Mouse (Mus musculus) CH12.LX (cell line): ENCODE data around the gene Ror1. TPM values are rescaled to one million over a fixed set of nuclear protein-coding genes. Genes with fewer than 3 reads are reported as not detected.

Source experiments
- DNase-seq: peaks from one replicate; pipeline ENCODE4 v3.0.0-alpha.2; 2013; ENCODE audit errors: extremely low read depth
- H3K27ac ChIP-seq: 2 replicates; pipeline ENCODE4 v1.5.1; 2012; ENCODE audit warnings: low read depth, mild to moderate bottlenecking, control low read depth, moderate library complexity; ENCODE audit not compliant: insufficient read depth
- H3K27me3 ChIP-seq: replicated peaks from 2 replicates; pipeline ENCODE3; 2012; ENCODE audit warnings: inconsistent platforms
- H3K36me3 ChIP-seq, 2 experiments: replicated peaks in 1 of 2; 2 replicates each; pipeline versions ENCODE3 to v1.6.1; 2012; ENCODE audit warnings: inconsistent platforms in 1 of 2, low read length in 1 of 2, mild to moderate bottlenecking in 1 of 2, mixed read lengths in 1 of 2, moderate library complexity in 1 of 2; ENCODE audit not compliant: control insufficient read depth in 1 of 2, insufficient read depth in 1 of 2
- H3K4me1 ChIP-seq, 2 experiments: 2 replicates each; pipeline ENCODE4 v1.6.1; 2012; ENCODE audit warnings: inconsistent platforms in 1 of 2, moderate library complexity in 1 of 2; ENCODE audit not compliant: insufficient read depth in 2 of 2, control insufficient read depth in 1 of 2
- H3K4me2 ChIP-seq: 2 replicates; pipeline ENCODE4 v1.6.1; 2012; ENCODE audit warnings: low read depth, mild to moderate bottlenecking, control low read depth; ENCODE audit not compliant: poor library complexity, insufficient read depth, severe bottlenecking
- H3K4me3 ChIP-seq, 3 experiments: fragments of 150-350 bp in 1 of 3; sonication (generic) in 1 of 3; replicated peaks in 1 of 3; 2 replicates each; pipeline versions ENCODE3 to v1.5.1; 2011 to 2012; ENCODE audit warnings: low read depth in 2 of 3, low read length in 2 of 3, mild to moderate bottlenecking in 2 of 3, moderate library complexity in 2 of 3, control low read depth in 1 of 3, improper control_type of control experiment in 1 of 3, inconsistent platforms in 1 of 3, mixed read lengths in 1 of 3; ENCODE audit not compliant: poor library complexity in 1 of 3
- H3K79me2 ChIP-seq: replicated peaks from 2 replicates; pipeline ENCODE4 v1.6.1; 2012; ENCODE audit warnings: mild to moderate bottlenecking, moderate library complexity; ENCODE audit not compliant: control insufficient read depth, poor library complexity, insufficient read depth, severe bottlenecking; ENCODE audit errors: extremely low read depth
- H3K9ac ChIP-seq: 2 replicates; pipeline ENCODE4 v1.6.1; 2012; ENCODE audit warnings: low read depth, mild to moderate bottlenecking, control low read depth, moderate library complexity; ENCODE audit not compliant: insufficient read depth
- H3K9me3 ChIP-seq: replicated peaks from 2 replicates; pipeline ENCODE3; 2012; ENCODE audit warnings: low read length, inconsistent platforms, mixed read lengths
- CHD2 ChIP-seq: IDR thresholded peaks from 2 replicates; pipeline ENCODE4 v1.6.1; 2011; ENCODE audit warnings: low read length, improper control_type of control experiment
- ELF1 ChIP-seq: IDR thresholded peaks from 2 replicates; pipeline ENCODE4 v1.6.1; 2014; ENCODE audit warnings: low read depth, mild to moderate bottlenecking, inconsistent platforms, low read length, improper control_type of control experiment
- ETS1 ChIP-seq: conservative IDR thresholded peaks from 2 replicates; pipeline ENCODE4 v1.6.1; 2012; ENCODE audit warnings: low read depth, mild to moderate bottlenecking, inconsistent platforms, low read length, improper control_type of control experiment, moderate library complexity
- GABPA ChIP-seq: IDR thresholded peaks from 2 replicates; pipeline ENCODE4 v1.6.1; 2012; ENCODE audit warnings: low read depth, low read length, improper control_type of control experiment, inconsistent platforms; ENCODE audit not compliant: insufficient replicate concordance
- HCFC1 ChIP-seq: IDR thresholded peaks from 2 replicates; pipeline ENCODE4 v1.6.1; 2012; ENCODE audit warnings: low read depth, mild to moderate bottlenecking, inconsistent platforms, low read length, improper control_type of control experiment
- IRF4 ChIP-seq: IDR thresholded peaks from 2 replicates; pipeline ENCODE4 v1.6.1; 2014; ENCODE audit warnings: low read depth, mild to moderate bottlenecking, inconsistent platforms, low read length, improper control_type of control experiment
- KAT2A ChIP-seq: IDR thresholded peaks from 2 replicates; pipeline ENCODE4 v1.6.1; 2012; ENCODE audit warnings: low read length, improper control_type of control experiment, inconsistent platforms; ENCODE audit not compliant: insufficient replicate concordance
- MAFK ChIP-seq: IDR thresholded peaks from 2 replicates; pipeline ENCODE4 v1.6.1; 2011; ENCODE audit warnings: low read length, improper control_type of control experiment; ENCODE audit not compliant: insufficient replicate concordance
- MXI1 ChIP-seq: IDR thresholded peaks from 2 replicates; pipeline ENCODE4 v1.6.1; 2011; ENCODE audit warnings: mild to moderate bottlenecking, low read depth, low read length, improper control_type of control experiment
- MYC ChIP-seq: IDR thresholded peaks from 2 replicates; pipeline ENCODE4 v1.6.1; 2011; ENCODE audit warnings: low read depth, mild to moderate bottlenecking, improper control_type of control experiment, low read length
- NRF1 ChIP-seq: IDR thresholded peaks from 2 replicates; pipeline ENCODE4 v1.6.1; 2014; ENCODE audit warnings: low read depth, mild to moderate bottlenecking, inconsistent platforms, low read length, improper control_type of control experiment, moderate library complexity
- PAX5 ChIP-seq: IDR thresholded peaks from 2 replicates; pipeline ENCODE4 v1.6.1; 2012; ENCODE audit warnings: low read length, inconsistent platforms, mixed read lengths
- RAD21 ChIP-seq: IDR thresholded peaks from 2 replicates; pipeline ENCODE4 v1.6.1; 2011; ENCODE audit warnings: low read depth, mild to moderate bottlenecking, low read length, improper control_type of control experiment, moderate library complexity
- SIN3A ChIP-seq: IDR thresholded peaks from 2 replicates; pipeline ENCODE4 v1.6.1; 2012; ENCODE audit warnings: low read length, improper control_type of control experiment, inconsistent platforms
- SMC3 ChIP-seq: IDR thresholded peaks from 2 replicates; pipeline ENCODE4 v1.6.1; 2011; ENCODE audit warnings: low read depth, low read length, improper control_type of control experiment
- ZC3H11A ChIP-seq: IDR thresholded peaks from 2 replicates; pipeline ENCODE4 v1.6.1; 2012; ENCODE audit warnings: low read depth, mild to moderate bottlenecking, inconsistent platforms, low read length, improper control_type of control experiment
- ZMIZ1 ChIP-seq: IDR thresholded peaks from 2 replicates; pipeline ENCODE4 v1.6.1; 2012; ENCODE audit warnings: low read depth, mild to moderate bottlenecking, inconsistent platforms, low read length, improper control_type of control experiment
- ZNF384 ChIP-seq: IDR thresholded peaks from 2 replicates; pipeline ENCODE4 v1.6.1; 2012; ENCODE audit warnings: low read depth, low read length, improper control_type of control experiment, inconsistent platforms
- dilution Hi-C: fragments of 300-500 bp; cut with MboI; formaldehyde crosslinking; loops from 2 replicates; pipeline ENCODE4 v1.14.3; 2020; ENCODE audit warnings: low sequenced_read_pairs; ENCODE audit not compliant: extremely low pct_unique_long_range_greater_than_20kb, extremely low pct_ligation_motif_present
- in situ Hi-C: fragments of 300-500 bp; cut with MboI; formaldehyde crosslinking; loops from 3 replicates; pipeline ENCODE4 v1.14.3; 2019; ENCODE audit warnings: low sequenced_read_pairs, low pct_ligation_motif_present, low pct_unique_long_range_greater_than_20kb, mixed read lengths
- polyA plus RNA-seq: library from polyadenylated mRNA; unstranded; fragments of >175 nt; gene quantifications from 2 replicates; pipeline ENCODE4 v1.2.1, GENCODE M21; 2012; ENCODE audit warnings: low read depth; ENCODE audit not compliant: insufficient read length
- total RNA-seq, 2 experiments: library from RNA; depleted of rRNA; stranded (reverse); fragments of 300-350 nt in 1 of 2; fragments of >200 nt in 1 of 2; gene quantifications; 2 replicates each; pipeline ENCODE4 v1.2.3; 2012 to 2014

Ror1 gene
- total and polyA plus RNA-seq, 3 experiments: not detected

DNA sequence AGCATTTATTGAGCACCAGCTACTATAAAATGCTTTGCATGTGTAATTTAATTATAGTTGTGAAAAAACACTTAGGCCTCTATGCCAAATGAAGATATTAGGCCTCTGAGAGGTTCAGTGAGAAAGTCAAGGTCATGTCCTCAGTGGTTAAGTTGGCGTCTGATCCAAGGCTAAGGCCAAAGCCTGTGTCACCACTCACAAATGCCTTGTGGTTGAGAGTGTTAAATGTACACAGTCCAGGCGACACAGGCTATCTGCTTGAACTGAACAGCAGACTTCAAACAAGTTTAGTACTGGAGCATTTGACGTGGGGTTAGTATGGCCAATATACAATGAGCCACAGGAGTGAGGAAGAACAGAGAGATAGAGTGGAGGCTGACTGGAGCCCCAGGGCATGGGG lies 132.5 kb downstream of the Ror1 start:
- in situ Hi-C loops (no loop called here), dilution Hi-C loops (no loop called here)
- TF ChIP-seq ZNF384 (no peak), ETS1 (no peak), RAD21 (no peak)
- no peaks in the 10 kb centered on the region for H3K79me2 ChIP-seq
- no peak overlapping the region for H3K27ac ChIP-seq
- H3K4me2 ChIP-seq: no peak overlapping the region
- no peak for DNase-seq
- H3K27me3 ChIP-seq: no peaks in the 10 kb centered on the region
- H3K4me1 ChIP-seq: no peaks in the 10 kb centered on the region
- peaks cover 22% of the 10 kb centered on the region for H3K9me3 ChIP-seq
- no peak overlapping the region for H3K4me3 ChIP-seq
- no peaks in the 10 kb centered on the region for H3K36me3 ChIP-seq
- H3K9ac ChIP-seq: no peak overlapping the region

- H3K9me3 ChIP-seq: peaks cover 25% of the 10 kb centered on the region
- no peaks in the 10 kb centered on the region for H3K79me2 ChIP-seq
- TF ChIP-seq HCFC1: no peak
- TF ChIP-seq MAFK: no peak
- no peak for TF ChIP-seq ZC3H11A
- H3K4me2 ChIP-seq: no peak overlapping the region
- H3K27ac ChIP-seq: no peak overlapping the region
- no peaks in the 10 kb centered on the region for H3K4me1 ChIP-seq
- no peak for DNase-seq
- H3K4me3 ChIP-seq: no peak overlapping the region
- H3K36me3 ChIP-seq: no peaks in the 10 kb centered on the region
- no peak overlapping the region for H3K9ac ChIP-seq
- dilution Hi-C loops: no loop called here
- no peaks in the 10 kb centered on the region for H3K27me3 ChIP-seq
- in situ Hi-C loops: no loop called here
Measured at GRCm38 (mm10) chr4:100230245-100230644, 134.7 kb downstream of the Ror1 start.

DNA sequence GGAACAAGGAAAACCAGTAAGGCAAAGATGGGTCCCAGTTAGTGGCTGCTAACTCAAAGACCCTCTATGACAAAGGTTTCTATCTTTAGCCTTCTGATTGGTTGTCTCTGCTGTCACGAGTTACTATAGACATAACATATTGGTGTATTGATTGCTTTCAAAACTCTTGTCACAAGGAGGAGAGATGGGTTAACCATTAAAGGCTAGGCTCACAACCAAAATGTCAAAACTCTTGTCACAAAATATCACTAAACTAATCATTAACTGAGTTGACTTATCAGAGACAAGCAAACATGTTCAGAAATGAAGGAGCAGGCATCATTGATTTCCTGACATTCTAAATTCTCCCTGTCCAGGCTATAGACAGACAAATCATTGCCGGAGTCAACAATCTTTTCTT lies 135.4 kb downstream of the Ror1 start:
- no peak for TF ChIP-seq ZMIZ1
- no peak for TF ChIP-seq HCFC1
- TF ChIP-seq RAD21: no peak
- no peak for TF ChIP-seq ELF1
- TF ChIP-seq GABPA: no peak
- TF ChIP-seq SMC3: no peak
- no peak for TF ChIP-seq MXI1
- no peak for TF ChIP-seq IRF4
- TF ChIP-seq KAT2A: no peak
- no peak for TF ChIP-seq CHD2
- TF ChIP-seq SIN3A: no peak
- no peak for TF ChIP-seq MYC
- no peak for TF ChIP-seq PAX5
- TF ChIP-seq NRF1: no peak
- in situ Hi-C loops (no loop called here), dilution Hi-C loops (no loop called here)
- no peaks in the 10 kb centered on the region for H3K36me3 ChIP-seq
- no peaks in the 10 kb centered on the region for H3K27me3 ChIP-seq
- DNase-seq: no peak
- H3K4me2 ChIP-seq: no peak overlapping the region
- peaks cover 25% of the 10 kb centered on the region for H3K9me3 ChIP-seq
- H3K4me1 ChIP-seq: no peaks in the 10 kb centered on the region
- no peak overlapping the region for H3K27ac ChIP-seq
- no peaks in the 10 kb centered on the region for H3K79me2 ChIP-seq
- H3K9ac ChIP-seq: no peak overlapping the region
- no peak overlapping the region for H3K4me3 ChIP-seq
